Mouse (Mus musculus): ENCODE measurements around the gene Tnfsf15. TPM values are rescaled to one million over a fixed set of nuclear protein-coding genes. Genes with fewer than 3 reads are reported as not detected.

The Tnfsf15 gene
- total RNA-seq, 1 experiment = 0.49 TPM

DNA sequence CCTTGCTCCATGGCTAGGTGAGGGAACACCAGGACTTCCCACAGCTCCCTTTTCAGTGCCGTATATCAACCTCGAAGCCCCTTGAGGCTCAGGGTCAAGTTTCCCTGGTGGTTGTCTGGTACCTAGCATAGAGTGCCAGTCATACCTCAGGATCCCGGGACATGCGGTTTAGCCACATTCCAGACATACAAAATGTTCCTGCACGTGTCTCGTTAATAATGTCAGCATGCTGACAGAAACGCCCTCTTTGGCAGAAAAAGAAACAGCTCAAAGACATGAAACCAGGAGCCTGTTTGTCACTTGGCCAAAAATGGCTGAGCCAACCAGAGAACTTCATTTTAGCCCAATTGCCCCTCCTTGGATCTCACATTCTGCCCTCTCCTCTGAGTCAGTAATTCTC is 2.8 kb downstream of the Tnfsf15 start:
- no peak for DNase-seq (ENCODE audit: low read depth, low spot score)
- TF ChIP-seq HCFC1 (IDR thresholded peaks at IDR 0.05; ENCODE audit: borderline replicate concordance, insufficient read depth, low read length) = no peak
- no peak for TF ChIP-seq MAFK (IDR thresholded peaks at IDR 0.05; ENCODE audit: insufficient read depth, low read depth, low read length)
- TF ChIP-seq ZNF384 (IDR thresholded peaks at IDR 0.05; ENCODE audit: low read depth, low read length) = no peak
- TF ChIP-seq CHD2 (IDR thresholded peaks at IDR 0.05; ENCODE audit: low read depth, low read length) = no peak
- TF ChIP-seq ZC3H11A (IDR thresholded peaks at IDR 0.05; ENCODE audit: borderline replicate concordance, low read depth, low read length) = no peak

GRCm38 (mm10) chr4:63740761-63741160 is 4.2 kb downstream of the Tnfsf15 start:
- TF ChIP-seq ZNF384 (IDR thresholded peaks at IDR 0.05; ENCODE audit: low read depth, low read length) (no peak), HCFC1 (IDR thresholded peaks at IDR 0.05; ENCODE audit: borderline replicate concordance, insufficient read depth, low read length) (no peak), ZC3H11A (IDR thresholded peaks at IDR 0.05; ENCODE audit: borderline replicate concordance, low read depth, low read length) (no peak), MAFK (IDR thresholded peaks at IDR 0.05; ENCODE audit: insufficient read depth, low read depth, low read length) (no peak), CHD2 (IDR thresholded peaks at IDR 0.05; ENCODE audit: low read depth, low read length) (no peak)
- H3K4me1 ChIP-seq (ENCODE audit: control insufficient read depth in 2 of 2, insufficient read depth in 2 of 2, low read length in 2 of 2, poor library complexity in 1 of 2) = peaks cover 0 to 1% of the 10 kb centered on the region in 2 experiments; a peak in 1 of 4 replicates
- no peak overlapping the region for H3K9ac ChIP-seq (ENCODE audit: insufficient read depth, low read depth, low read length, poor library complexity, severe bottlenecking)
- no peaks in the 10 kb centered on the region for H3K36me3 ChIP-seq (ENCODE audit: control insufficient read depth, insufficient read depth, low read length, poor library complexity, severe bottlenecking)
- DNase-seq (ENCODE audit: low read depth, low spot score) = no peak
- H3K27ac ChIP-seq (ENCODE audit: insufficient read depth, low read depth, low read length, poor library complexity, severe bottlenecking) = no peak overlapping the region
- H3K9me3 ChIP-seq (ENCODE audit: control insufficient read depth, insufficient read depth, low read depth, low read length) = no peaks in the 10 kb centered on the region
- in situ Hi-C loops (cut with MboI; ENCODE audit: low sequenced_read_pairs in 2 of 2, unreplicated experiment in 2 of 2) = no loop called here
- no peak overlapping the region for H3K4me3 ChIP-seq (ENCODE audit: insufficient read depth in 1 of 2, low read depth in 1 of 2, low read length in 2 of 2, poor library complexity in 1 of 2, severe bottlenecking in 1 of 2)

More for the DNA sequence above, 2.8 kb downstream of the Tnfsf15 start:
- Histone ChIP-seq H3K4me3 (ENCODE audit: insufficient read depth in 1 of 2, low read depth in 1 of 2, low read length in 2 of 2, poor library complexity in 1 of 2, severe bottlenecking in 1 of 2) (no peak overlapping the region), H3K9me3 (ENCODE audit: control insufficient read depth, insufficient read depth, low read depth, low read length) (no peaks in the 10 kb centered on the region), H3K9ac (ENCODE audit: insufficient read depth, low read depth, low read length, poor library complexity, severe bottlenecking) (no peak overlapping the region), H3K36me3 (ENCODE audit: control insufficient read depth, insufficient read depth, low read length, poor library complexity, severe bottlenecking) (no peaks in the 10 kb centered on the region), H3K27ac (ENCODE audit: insufficient read depth, low read depth, low read length, poor library complexity, severe bottlenecking) (no peak overlapping the region), H3K4me1 (ENCODE audit: control insufficient read depth in 2 of 2, insufficient read depth in 2 of 2, low read length in 2 of 2, poor library complexity in 1 of 2) (peaks cover 0 to 1% of the 10 kb centered on the region in 2 experiments; a peak in 1 of 4 replicates)
- in situ Hi-C loops (cut with MboI; ENCODE audit: low sequenced_read_pairs in 2 of 2, unreplicated experiment in 2 of 2) = no loop called here

DNA sequence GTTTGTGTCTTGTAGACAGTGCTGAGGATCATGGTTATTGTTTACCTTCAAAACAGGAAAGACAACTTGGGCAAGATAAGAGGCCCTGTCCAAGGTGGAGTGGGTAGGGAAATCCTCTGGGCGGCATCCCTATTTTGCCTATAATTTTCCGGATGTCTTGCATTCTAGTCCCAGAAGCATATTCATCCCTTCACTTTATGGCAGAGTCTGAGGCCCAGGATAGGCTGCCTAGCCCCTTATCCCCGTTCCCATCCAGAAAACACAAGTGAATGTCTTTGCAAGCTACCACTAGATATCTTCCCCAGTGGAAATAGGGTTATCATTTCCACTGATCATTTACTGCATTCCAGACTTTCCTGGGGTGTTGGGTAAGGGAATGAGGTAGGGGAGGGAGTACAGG is 4.9 kb downstream of the Tnfsf15 start:
- H3K27ac ChIP-seq (ENCODE audit: insufficient read depth, low read depth, low read length, poor library complexity, severe bottlenecking) = no peak overlapping the region
- TF ChIP-seq MAFK (IDR thresholded peaks at IDR 0.05; ENCODE audit: insufficient read depth, low read depth, low read length) (no peak), CHD2 (IDR thresholded peaks at IDR 0.05; ENCODE audit: low read depth, low read length) (no peak), HCFC1 (IDR thresholded peaks at IDR 0.05; ENCODE audit: borderline replicate concordance, insufficient read depth, low read length) (no peak), ZC3H11A (IDR thresholded peaks at IDR 0.05; ENCODE audit: borderline replicate concordance, low read depth, low read length) (no peak), ZNF384 (IDR thresholded peaks at IDR 0.05; ENCODE audit: low read depth, low read length) (no peak)
- H3K4me1 ChIP-seq (ENCODE audit: control insufficient read depth in 2 of 2, insufficient read depth in 2 of 2, low read length in 2 of 2, poor library complexity in 1 of 2) = peaks cover 0 to 1% of the 10 kb centered on the region in 2 experiments; a peak in 1 of 4 replicates
- no peaks in the 10 kb centered on the region for H3K9me3 ChIP-seq (ENCODE audit: control insufficient read depth, insufficient read depth, low read depth, low read length)
- H3K4me3 ChIP-seq (ENCODE audit: insufficient read depth in 1 of 2, low read depth in 1 of 2, low read length in 2 of 2, poor library complexity in 1 of 2, severe bottlenecking in 1 of 2) = 0 out of 4 replicates have a peak overlapping the region, but pooled peaks of 1 of the 2 experiments have one; percentile 38
- no peak overlapping the region for H3K9ac ChIP-seq (ENCODE audit: insufficient read depth, low read depth, low read length, poor library complexity, severe bottlenecking)
- no peak for DNase-seq (ENCODE audit: low read depth, low spot score)
- in situ Hi-C loops (cut with MboI; ENCODE audit: low sequenced_read_pairs in 2 of 2, unreplicated experiment in 2 of 2) = no loop called here
- H3K36me3 ChIP-seq (ENCODE audit: control insufficient read depth, insufficient read depth, low read length, poor library complexity, severe bottlenecking) = no peaks in the 10 kb centered on the region

DNA sequence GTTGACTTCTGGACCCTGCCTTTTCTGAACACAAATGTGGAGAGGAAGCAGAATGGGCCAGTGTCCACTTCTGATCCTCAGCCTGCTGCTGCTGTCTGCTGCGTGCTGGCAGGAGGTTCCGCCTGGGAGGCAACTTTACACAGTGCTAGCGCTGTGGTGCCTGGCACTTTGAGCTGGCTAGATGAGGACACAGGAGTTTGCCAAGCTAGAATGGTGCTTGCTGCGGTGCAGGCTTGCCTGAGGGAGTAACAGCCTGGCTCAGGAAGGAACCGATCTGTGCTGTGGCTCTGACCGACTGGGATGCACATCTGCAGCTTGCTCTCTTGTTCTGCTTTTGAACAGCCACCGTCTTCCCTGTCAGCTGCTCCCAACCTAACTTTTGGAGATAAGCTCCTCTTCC is 5.4 kb downstream of the Tnfsf15 start:
- Histone ChIP-seq H3K4me3 (ENCODE audit: insufficient read depth in 1 of 2, low read depth in 1 of 2, low read length in 2 of 2, poor library complexity in 1 of 2, severe bottlenecking in 1 of 2) (peak overlapping the region in 1 of 2 experiments; percentile 38; a peak in 2 of 4 replicates), H3K36me3 (ENCODE audit: control insufficient read depth, insufficient read depth, low read length, poor library complexity, severe bottlenecking) (no peaks in the 10 kb centered on the region), H3K27ac (ENCODE audit: insufficient read depth, low read depth, low read length, poor library complexity, severe bottlenecking) (no peak overlapping the region), H3K9ac (ENCODE audit: insufficient read depth, low read depth, low read length, poor library complexity, severe bottlenecking) (no peak overlapping the region), H3K9me3 (ENCODE audit: control insufficient read depth, insufficient read depth, low read depth, low read length) (no peaks in the 10 kb centered on the region), H3K4me1 (ENCODE audit: control insufficient read depth in 2 of 2, insufficient read depth in 2 of 2, low read length in 2 of 2, poor library complexity in 1 of 2) (peaks cover 0 to 1% of the 10 kb centered on the region in 2 experiments; a peak in 1 of 4 replicates)
- no peak for DNase-seq (ENCODE audit: low read depth, low spot score)
- in situ Hi-C loops (cut with MboI; ENCODE audit: low sequenced_read_pairs in 2 of 2, unreplicated experiment in 2 of 2) = no loop called here
- TF ChIP-seq ZC3H11A (IDR thresholded peaks at IDR 0.05; ENCODE audit: borderline replicate concordance, low read depth, low read length) (no peak), MAFK (IDR thresholded peaks at IDR 0.05; ENCODE audit: insufficient read depth, low read depth, low read length) (no peak), ZNF384 (IDR thresholded peaks at IDR 0.05; ENCODE audit: low read depth, low read length) (no peak), HCFC1 (IDR thresholded peaks at IDR 0.05; ENCODE audit: borderline replicate concordance, insufficient read depth, low read length) (no peak), CHD2 (IDR thresholded peaks at IDR 0.05; ENCODE audit: low read depth, low read length) (no peak)

Data from ES-E14 (cell line).